Mouse (Mus musculus) intestine, postnatal 0 days (tissue): ENCODE measurements at regions not wholly inside any gene's neighbourhood (a gene's known extent, or its start where the extent isn't known, plus 50 kb on each side); places are given as distances from the start of the nearest gene placed in this dataset.

Experiments
- ATAC-seq: fragments of 200-750 bp; cut with Nextera tagmentation; 2 replicates; pipeline ENCODE4 v1.8.0; 2017; ENCODE audit warnings: mild to moderate bottlenecking, moderate TSS enrichment, moderate library complexity
- H3K27ac ChIP-seq: fragments of 300-500 bp; sonication (generic); 2 replicates; pipeline ENCODE4 v1.5.1; 2014; ENCODE audit warnings: mild to moderate bottlenecking, low read depth, low read length, moderate library complexity
- H3K27me3 ChIP-seq: fragments of 300-500 bp; sonication (generic); replicated peaks from 2 replicates; pipeline ENCODE4 v1.6.1; 2014; ENCODE audit warnings: low read length, mixed read lengths; ENCODE audit not compliant: control insufficient read depth, insufficient read depth
- H3K36me3 ChIP-seq: fragments of 300-500 bp; sonication (generic); 2 replicates; pipeline ENCODE4 v1.6.1; 2014; ENCODE audit warnings: mild to moderate bottlenecking, moderate library complexity; ENCODE audit not compliant: control insufficient read depth, insufficient read depth
- H3K4me1 ChIP-seq: fragments of 300-500 bp; sonication (generic); replicated peaks from 2 replicates; pipeline ENCODE4 v1.6.1; 2014; ENCODE audit warnings: antibody characterized with exemption, low read length, mixed read lengths; ENCODE audit not compliant: control insufficient read depth, insufficient read depth
- H3K4me2 ChIP-seq: fragments of 300-500 bp; sonication (generic); replicated peaks from 2 replicates; pipeline ENCODE4 v1.6.1; 2014; ENCODE audit warnings: low read depth, mild to moderate bottlenecking, moderate library complexity
- H3K4me3 ChIP-seq: fragments of 300-500 bp; sonication (generic); 2 replicates; pipeline ENCODE4 v1.5.1; 2014; ENCODE audit warnings: low read depth, low read length
- H3K9ac ChIP-seq: fragments of 300-500 bp; sonication (generic); 2 replicates; pipeline ENCODE4 v1.6.1; 2014; ENCODE audit warnings: mild to moderate bottlenecking, low read depth, low read length
- H3K9me3 ChIP-seq: fragments of 300-500 bp; sonication (generic); 2 replicates; pipeline ENCODE4 v1.6.1; 2016; ENCODE audit warnings: mixed run types; ENCODE audit not compliant: control insufficient read depth
- CTCF ChIP-seq: sonication (generic); IDR thresholded peaks from 2 replicates; pipeline ENCODE4 v1.5.1; 2016; ENCODE audit warnings: low read depth, mild to moderate bottlenecking, control low read depth, antibody characterized with exemption, moderate library complexity
- WGBS: fragments of 180-500 bp; shearing (Covaris S2); extraction: QIAGEN DNeasy Blood & Tissue Kit; methylation state at CpG from one replicate; pipeline ENCODE4 v1.1.7; 2014; 5-methylcytosine and 5-hydroxymethylcytosine counted together

DNA sequence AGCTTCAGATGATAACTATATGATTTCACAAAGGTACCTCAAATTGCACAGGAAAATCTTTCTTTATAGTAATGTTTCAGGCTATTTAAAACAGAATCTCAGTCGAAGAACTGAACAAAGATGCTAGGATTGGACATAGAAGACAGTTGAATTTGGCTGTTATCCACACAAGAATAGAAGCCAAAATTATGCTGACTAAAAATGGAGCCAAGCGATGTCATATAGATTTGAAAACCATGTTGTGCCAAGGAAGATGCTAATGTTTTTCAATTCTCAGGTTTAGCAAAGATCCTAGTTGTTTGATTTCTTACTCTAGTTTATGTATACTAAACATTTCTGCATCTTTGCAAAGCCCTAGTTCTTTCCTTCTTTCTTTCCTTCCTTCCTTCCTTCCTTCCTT is 379.6 kb downstream of the Gm43517 start:
- Histone ChIP-seq H3K4me3 (no peak overlapping the region), H3K4me1 (no peaks in the 10 kb centered on the region), H3K36me3 (no peaks in the 10 kb centered on the region), H3K9me3 (no peaks in the 10 kb centered on the region), H3K27me3 (no peaks in the 10 kb centered on the region), H3K9ac (no peak overlapping the region), H3K4me2 (no peak overlapping the region), H3K27ac (no peak overlapping the region)
- no peak for ATAC-seq
- 66% methylated on average over 2 of the region's 2 CpGs for WGBS
- no peak for TF ChIP-seq CTCF

DNA sequence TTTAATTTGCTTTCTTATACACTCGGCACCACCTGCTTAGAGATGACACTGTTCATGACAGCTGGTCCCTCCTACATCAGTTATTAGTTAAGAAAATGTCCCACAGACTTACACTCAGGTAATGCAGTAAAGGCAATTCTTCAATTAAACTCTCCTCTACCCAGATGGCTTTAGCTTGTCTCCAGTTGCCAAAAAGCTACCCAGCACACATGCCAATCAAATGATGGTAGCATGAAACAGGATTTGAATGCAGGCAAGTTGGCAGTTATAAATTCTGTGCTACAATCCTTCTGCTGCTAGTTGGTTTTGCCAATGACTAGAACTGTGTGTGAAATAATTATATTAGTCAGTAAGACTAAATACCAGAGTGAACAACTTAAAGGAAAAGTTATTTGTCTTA is 423.4 kb downstream of the Gm43517 start:
- no peak overlapping the region for H3K9ac ChIP-seq
- no peaks in the 10 kb centered on the region for H3K27me3 ChIP-seq
- H3K36me3 ChIP-seq = no peaks in the 10 kb centered on the region
- no peak overlapping the region for H3K27ac ChIP-seq
- H3K9me3 ChIP-seq = no peaks in the 10 kb centered on the region
- TF ChIP-seq CTCF = no peak
- no peak overlapping the region for H3K4me3 ChIP-seq
- no peaks in the 10 kb centered on the region for H3K4me1 ChIP-seq
- no peak overlapping the region for H3K4me2 ChIP-seq
- no peak for ATAC-seq
- 83% methylated on average over 1 of the region's 1 CpGs for WGBS

DNA sequence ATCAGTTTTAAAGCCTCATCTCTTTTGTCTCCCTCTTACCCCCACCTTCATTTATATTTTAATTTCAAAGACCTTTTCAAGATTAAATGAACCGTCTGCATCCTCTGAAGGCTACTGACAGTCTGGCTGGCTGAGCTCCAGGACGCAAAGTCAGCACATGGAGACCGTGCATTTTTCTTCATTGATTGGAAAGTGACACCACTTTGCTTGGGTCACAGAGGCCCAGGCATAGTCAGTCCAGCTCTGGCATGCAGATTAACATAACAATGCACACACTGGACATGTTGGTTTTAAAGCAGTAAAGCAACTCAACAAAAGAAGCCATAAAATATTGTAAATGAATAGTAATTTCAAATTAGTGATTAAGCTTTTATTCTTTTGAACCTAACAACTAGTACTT is 429.7 kb downstream of the Gm43517 start:
- no peak for ATAC-seq
- Histone ChIP-seq H3K4me3 (no peak overlapping the region), H3K27me3 (no peaks in the 10 kb centered on the region), H3K27ac (no peak overlapping the region), H3K9me3 (no peaks in the 10 kb centered on the region), H3K4me2 (no peak overlapping the region), H3K9ac (no peak overlapping the region), H3K36me3 (no peaks in the 10 kb centered on the region), H3K4me1 (no peaks in the 10 kb centered on the region)
- no peak for TF ChIP-seq CTCF
- WGBS = 65% methylated on average over 3 of the region's 3 CpGs

DNA sequence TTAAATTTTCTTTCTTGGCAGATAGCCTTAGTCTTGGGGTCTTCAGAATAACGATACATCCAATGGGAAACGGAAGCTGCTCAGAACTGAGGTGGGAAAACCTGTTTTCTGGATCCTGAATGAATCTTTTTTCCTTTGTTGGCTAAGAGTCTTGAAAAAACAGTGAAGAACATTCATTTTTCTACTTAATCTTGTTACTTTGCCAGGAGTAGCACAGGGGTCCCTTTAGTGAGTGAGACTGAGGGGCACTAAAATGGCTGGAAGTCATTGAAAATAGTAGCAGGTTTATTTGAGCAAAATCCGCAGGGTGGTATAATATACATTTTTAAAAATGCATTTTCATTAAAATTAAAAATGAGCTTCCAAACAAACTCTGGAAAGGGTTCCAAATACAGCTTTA is 442.8 kb downstream of the Gm43517 start:
- H3K27ac ChIP-seq = no peak overlapping the region
- no peaks in the 10 kb centered on the region for H3K9me3 ChIP-seq
- no peak overlapping the region for H3K9ac ChIP-seq
- no peaks in the 10 kb centered on the region for H3K36me3 ChIP-seq
- H3K4me3 ChIP-seq = no peak overlapping the region
- 85% methylated on average over 3 of the region's 3 CpGs for whole genome bisulfite sequencing
- TF ChIP-seq CTCF = no peak
- no peaks in the 10 kb centered on the region for H3K4me1 ChIP-seq
- no peak overlapping the region for H3K4me2 ChIP-seq
- no peak for ATAC-seq
- no peaks in the 10 kb centered on the region for H3K27me3 ChIP-seq

DNA sequence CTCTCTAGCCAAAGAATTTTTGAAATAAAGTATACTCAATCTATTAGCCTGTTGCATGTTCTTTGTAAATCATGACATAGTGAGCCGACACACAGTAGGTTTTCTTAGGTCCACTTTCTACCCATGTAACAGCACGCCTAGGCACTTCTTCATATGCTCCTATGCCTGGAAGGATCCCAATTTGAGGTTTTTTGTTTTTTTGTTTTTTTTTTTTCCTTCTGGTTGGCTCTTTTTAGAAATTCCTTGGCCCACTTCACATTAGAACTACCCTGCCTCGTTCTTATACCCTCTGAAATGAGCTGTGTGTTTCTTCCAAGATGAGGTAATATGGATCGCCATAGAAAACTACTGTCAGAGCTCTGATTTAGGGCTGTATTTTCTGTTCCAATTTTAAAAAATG is 443.6 kb downstream of the Gm43517 start:
- H3K4me1 ChIP-seq = no peaks in the 10 kb centered on the region
- no peaks in the 10 kb centered on the region for H3K36me3 ChIP-seq
- no peaks in the 10 kb centered on the region for H3K9me3 ChIP-seq
- WGBS = 80% methylated on average over 4 of the region's 4 CpGs
- no peak overlapping the region for H3K4me2 ChIP-seq
- no peak for ATAC-seq
- no peak overlapping the region for H3K4me3 ChIP-seq
- no peak for TF ChIP-seq CTCF
- no peaks in the 10 kb centered on the region for H3K27me3 ChIP-seq
- H3K27ac ChIP-seq = no peak overlapping the region
- no peak overlapping the region for H3K9ac ChIP-seq

DNA sequence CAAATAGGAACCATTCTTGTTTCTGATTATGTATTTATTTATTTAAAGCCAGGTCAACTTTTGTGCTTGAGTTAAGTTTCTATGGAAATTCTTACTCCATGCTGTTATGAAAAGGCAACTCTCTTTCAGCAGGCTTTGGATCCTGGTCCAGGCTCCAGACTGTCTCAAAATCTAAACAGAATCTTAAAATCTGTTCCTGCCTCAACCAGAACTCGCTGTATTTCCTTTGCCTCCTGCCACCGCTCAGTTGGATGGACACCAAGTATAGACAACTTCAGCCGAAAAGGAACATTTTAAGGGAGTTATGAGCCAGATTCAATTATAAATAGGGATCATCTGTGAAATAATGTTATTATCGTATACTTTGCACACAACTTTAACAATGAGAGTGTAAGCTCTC is 445.7 kb downstream of the Gm43517 start:
- H3K9ac ChIP-seq = no peak overlapping the region
- no peaks in the 10 kb centered on the region for H3K27me3 ChIP-seq
- no peak overlapping the region for H3K4me3 ChIP-seq
- no peak overlapping the region for H3K4me2 ChIP-seq
- no peaks in the 10 kb centered on the region for H3K9me3 ChIP-seq
- no peak overlapping the region for H3K27ac ChIP-seq
- no peaks in the 10 kb centered on the region for H3K36me3 ChIP-seq
- no peaks in the 10 kb centered on the region for H3K4me1 ChIP-seq
- no peak for ATAC-seq
- TF ChIP-seq CTCF = no peak
- 85% methylated on average over 4 of the region's 4 CpGs for whole genome bisulfite sequencing

DNA sequence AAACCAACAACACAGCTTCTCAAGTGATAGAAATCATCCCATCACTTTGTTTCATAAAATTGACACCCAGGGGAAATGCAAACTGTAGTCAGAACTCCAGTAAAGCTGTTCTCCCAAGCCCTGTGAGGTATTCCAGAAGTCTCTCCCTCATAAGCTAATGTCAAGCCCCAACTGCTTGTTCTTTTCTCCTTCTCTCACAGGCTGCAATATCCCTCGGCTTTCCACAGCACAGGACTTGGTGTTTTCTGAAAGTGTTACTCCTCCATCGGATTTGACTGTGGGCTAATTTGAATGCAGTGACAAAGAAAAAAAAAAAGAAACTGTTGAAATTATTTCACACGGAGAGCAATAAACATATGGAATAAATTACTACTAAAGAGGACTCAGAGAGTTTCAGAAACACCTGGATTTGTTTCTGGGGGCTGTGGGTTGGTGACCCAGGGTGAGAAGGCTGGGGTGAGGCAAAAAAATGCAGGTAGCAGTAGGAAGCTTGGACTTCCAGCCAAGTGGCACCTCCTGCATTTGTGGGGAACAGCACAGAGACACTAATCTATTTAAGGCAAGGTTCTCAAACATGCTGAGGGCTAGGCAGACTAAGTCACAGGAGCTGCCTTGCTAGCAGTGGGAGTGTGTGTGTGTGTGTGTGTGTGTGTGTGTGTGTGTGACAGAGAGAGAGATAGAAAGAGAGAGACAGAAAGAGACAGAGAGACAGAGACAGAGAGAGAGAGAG is 447.3 kb downstream of the Gm43517 start:
- no peak for TF ChIP-seq CTCF
- Histone ChIP-seq H3K9ac (no peak overlapping the region), H3K4me1 (no peaks in the 10 kb centered on the region), H3K4me2 (no peak overlapping the region), H3K27ac (no peak overlapping the region), H3K4me3 (no peak overlapping the region), H3K36me3 (no peaks in the 10 kb centered on the region), H3K27me3 (no peaks in the 10 kb centered on the region), H3K9me3 (no peaks in the 10 kb centered on the region)
- WGBS = 53% methylated on average over 3 of the region's 3 CpGs
- ATAC-seq = no peak
